Mouse (Mus musculus): ENCODE measurements at regions not wholly inside any gene's neighbourhood (a gene's known extent, or its start where the extent isn't known, plus 50 kb on each side); places are given as distances from the start of the nearest gene placed in this dataset.

DNA sequence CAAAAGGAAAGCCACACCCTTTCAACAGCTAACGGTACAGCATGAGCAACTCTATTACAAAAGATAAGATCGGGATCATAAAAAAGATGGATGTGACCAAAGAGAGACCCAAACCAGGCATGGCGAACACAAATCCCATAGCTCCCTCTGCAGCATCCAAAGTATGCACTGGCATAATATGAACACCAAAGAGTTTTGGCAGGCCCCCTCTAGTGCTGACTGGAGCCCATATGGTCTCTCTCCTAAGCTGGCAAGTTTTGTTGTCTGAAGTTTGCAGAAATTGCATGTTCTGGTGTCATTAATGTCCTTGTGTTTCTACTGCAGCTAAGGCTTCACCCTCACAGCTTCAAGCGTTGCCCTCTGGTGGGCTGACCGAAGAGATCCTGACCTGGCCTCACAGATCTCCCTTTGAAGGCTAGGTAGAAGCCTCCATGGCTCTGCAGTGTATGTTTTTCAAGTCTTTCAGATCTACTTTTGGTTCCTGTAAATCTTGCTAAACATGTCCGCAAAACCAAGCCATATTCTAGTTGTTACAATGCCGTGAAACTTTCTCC, 75.7 kb upstream of the Bcl2l14 start:
- WGBS = 90% methylated on average over 7 of the region's 7 CpGs
- Histone ChIP-seq H3K4me3 (no peak overlapping the region), H3K27ac (no peak overlapping the region), H3K36me3 (ENCODE audit: poor library complexity, severe bottlenecking) (no peaks in the 10 kb centered on the region), H3K9ac (no peak overlapping the region), H3K9me3 (replicated peaks) (no peaks in the 10 kb centered on the region), H3K27me3 (no peaks in the 10 kb centered on the region), H3K4me1 (no peaks in the 10 kb centered on the region), H3K4me2 (no peak overlapping the region)
- ATAC-seq = no peak; the same call in 1 of the 2 replicates

DNA sequence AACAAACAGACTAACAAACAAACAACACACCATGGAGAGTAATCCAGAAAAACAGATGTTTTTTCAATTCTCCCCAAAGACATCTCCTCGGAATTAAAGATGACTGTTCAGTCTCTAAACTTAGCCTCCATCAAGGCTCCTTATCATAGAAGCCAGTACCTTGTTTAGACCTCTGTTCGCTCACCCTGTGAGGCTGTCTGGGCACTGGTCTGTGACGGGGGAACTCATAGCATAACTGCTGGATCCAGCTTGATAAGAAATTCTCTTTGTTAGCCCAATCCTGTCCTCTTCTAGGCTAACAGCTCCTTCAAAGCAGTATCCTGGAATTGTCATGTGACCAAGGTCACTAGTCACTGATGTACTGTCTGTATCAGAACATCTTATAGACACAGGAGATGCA, 72.1 kb upstream of the Bcl2l14 start:
- Histone ChIP-seq H3K4me2 (no peak overlapping the region), H3K4me3 (no peak overlapping the region), H3K36me3 (ENCODE audit: poor library complexity, severe bottlenecking) (no peaks in the 10 kb centered on the region), H3K27ac (no peak overlapping the region), H3K27me3 (no peaks in the 10 kb centered on the region), H3K9me3 (replicated peaks) (no peaks in the 10 kb centered on the region), H3K9ac (no peak overlapping the region), H3K4me1 (no peaks in the 10 kb centered on the region)
- no peak for ATAC-seq
- 85% methylated on average over 3 of the region's 3 CpGs for WGBS

DNA sequence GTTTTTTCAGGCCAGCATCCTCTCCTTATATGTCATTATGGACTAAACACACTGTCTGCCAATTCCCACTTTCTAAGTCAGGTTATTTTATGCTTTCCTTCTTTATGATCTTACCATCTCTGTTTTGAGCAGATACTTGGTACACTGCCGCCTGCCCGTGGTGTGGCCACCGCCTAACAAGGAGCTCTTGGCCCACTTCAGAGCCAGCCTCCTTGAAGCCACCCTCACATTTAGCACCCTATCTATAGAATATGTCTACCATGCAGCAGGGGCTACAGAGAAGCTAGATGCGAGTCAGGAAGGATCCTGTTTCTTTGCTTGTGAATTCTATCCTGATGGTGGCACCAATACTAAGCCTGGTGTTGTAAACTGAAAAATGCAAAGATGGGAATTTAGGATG, 70.6 kb upstream of the Bcl2l14 start:
- Histone ChIP-seq H3K27ac (no peak overlapping the region), H3K4me2 (no peak overlapping the region), H3K9me3 (replicated peaks) (no peaks in the 10 kb centered on the region), H3K9ac (no peak overlapping the region), H3K4me1 (peaks cover 10% of the 10 kb centered on the region; the same call in 1 of the 2 replicates), H3K4me3 (no peak overlapping the region), H3K27me3 (no peaks in the 10 kb centered on the region), H3K36me3 (ENCODE audit: poor library complexity, severe bottlenecking) (no peaks in the 10 kb centered on the region)
- no peak for ATAC-seq
- 96% methylated on average over 4 of the region's 4 CpGs for WGBS

- Histone ChIP-seq H3K27ac (no peak overlapping the region), H3K9ac (no peak overlapping the region), H3K36me3 (ENCODE audit: poor library complexity, severe bottlenecking) (no peaks in the 10 kb centered on the region), H3K27me3 (no peaks in the 10 kb centered on the region), H3K4me3 (no peak overlapping the region), H3K4me1 (peaks cover 10% of the 10 kb centered on the region; the same call in 1 of the 2 replicates), H3K9me3 (replicated peaks) (no peaks in the 10 kb centered on the region), H3K4me2 (no peak overlapping the region)
- no peak for ATAC-seq
- 40% methylated on average over 10 of the region's 10 CpGs for WGBS
Measured at GRCm38 (mm10) chr6:134329550-134330299, 66.4 kb upstream of the Bcl2l14 start.

- Histone ChIP-seq H3K36me3 (ENCODE audit: poor library complexity, severe bottlenecking) (no peaks in the 10 kb centered on the region), H3K27ac (no peak overlapping the region), H3K4me3 (no peak overlapping the region), H3K4me1 (peaks cover 10% of the 10 kb centered on the region; the same call in 1 of the 2 replicates), H3K9me3 (replicated peaks) (no peaks in the 10 kb centered on the region), H3K4me2 (no peak overlapping the region), H3K9ac (no peak overlapping the region), H3K27me3 (no peaks in the 10 kb centered on the region)
- ATAC-seq = no peak
- 96% methylated on average over 4 of the region's 4 CpGs for WGBS
Measured at GRCm38 (mm10) chr6:134330300-134330640, 65.8 kb upstream of the Bcl2l14 start.

DNA sequence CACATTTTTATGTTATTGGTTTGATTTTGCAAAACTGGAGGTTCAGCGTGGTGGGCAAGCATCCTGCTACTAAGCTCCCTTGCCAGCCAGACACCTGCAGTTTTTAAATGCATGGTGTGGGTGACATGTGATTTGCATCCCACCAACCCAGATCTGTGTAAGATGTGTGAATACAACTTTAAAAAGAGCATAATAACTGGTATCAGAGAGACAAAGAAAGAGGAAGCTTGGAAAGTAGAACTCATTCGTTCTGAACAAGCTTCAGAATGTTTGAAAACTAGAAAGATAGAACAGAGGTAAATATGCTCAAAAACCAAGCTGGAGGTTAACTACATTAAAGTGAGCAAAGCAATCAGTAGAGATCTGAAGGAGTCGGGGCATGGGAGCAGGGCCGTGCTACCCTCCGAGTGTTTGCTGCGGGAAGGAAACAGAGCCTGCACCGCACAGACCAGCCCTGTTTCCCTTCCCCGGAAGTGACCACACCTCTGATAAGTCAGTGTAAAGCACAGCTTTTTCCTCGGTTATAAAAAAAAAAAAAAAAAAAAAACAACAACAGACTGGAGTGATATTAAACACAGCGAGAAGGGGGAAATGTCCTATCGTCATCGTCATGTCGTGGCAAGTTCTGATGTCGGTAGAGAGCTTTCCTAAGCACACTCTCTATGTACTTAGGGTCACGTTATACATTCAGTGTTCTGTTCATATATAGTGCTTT, 63.2 kb upstream of the Bcl2l14 start:
- H3K4me2 ChIP-seq = no peak overlapping the region
- WGBS = 83% methylated on average over 15 of the region's 15 CpGs
- no peaks in the 10 kb centered on the region for H3K36me3 ChIP-seq (ENCODE audit: poor library complexity, severe bottlenecking)
- H3K9me3 ChIP-seq (replicated peaks) = no peaks in the 10 kb centered on the region
- no peak for ATAC-seq
- H3K27ac ChIP-seq = no peak overlapping the region
- no peak overlapping the region for H3K9ac ChIP-seq
- no peaks in the 10 kb centered on the region for H3K27me3 ChIP-seq
- H3K4me1 ChIP-seq = peaks cover 10% of the 10 kb centered on the region; the same call in 1 of the 2 replicates
- no peak overlapping the region for H3K4me3 ChIP-seq

GRCm38 (mm10) chr6:134335711-134336110, 60.4 kb upstream of the Bcl2l14 start:
- WGBS = 60% methylated on average over 4 of the region's 4 CpGs
- Histone ChIP-seq H3K4me2 (no peak overlapping the region), H3K9me3 (replicated peaks) (no peaks in the 10 kb centered on the region), H3K27ac (no peak overlapping the region), H3K4me3 (no peak overlapping the region), H3K4me1 (no peaks in the 10 kb centered on the region), H3K27me3 (no peaks in the 10 kb centered on the region), H3K9ac (no peak overlapping the region), H3K36me3 (ENCODE audit: poor library complexity, severe bottlenecking) (no peaks in the 10 kb centered on the region)
- peak; percentile 45; the same call in 1 of the 2 replicates for ATAC-seq

DNA sequence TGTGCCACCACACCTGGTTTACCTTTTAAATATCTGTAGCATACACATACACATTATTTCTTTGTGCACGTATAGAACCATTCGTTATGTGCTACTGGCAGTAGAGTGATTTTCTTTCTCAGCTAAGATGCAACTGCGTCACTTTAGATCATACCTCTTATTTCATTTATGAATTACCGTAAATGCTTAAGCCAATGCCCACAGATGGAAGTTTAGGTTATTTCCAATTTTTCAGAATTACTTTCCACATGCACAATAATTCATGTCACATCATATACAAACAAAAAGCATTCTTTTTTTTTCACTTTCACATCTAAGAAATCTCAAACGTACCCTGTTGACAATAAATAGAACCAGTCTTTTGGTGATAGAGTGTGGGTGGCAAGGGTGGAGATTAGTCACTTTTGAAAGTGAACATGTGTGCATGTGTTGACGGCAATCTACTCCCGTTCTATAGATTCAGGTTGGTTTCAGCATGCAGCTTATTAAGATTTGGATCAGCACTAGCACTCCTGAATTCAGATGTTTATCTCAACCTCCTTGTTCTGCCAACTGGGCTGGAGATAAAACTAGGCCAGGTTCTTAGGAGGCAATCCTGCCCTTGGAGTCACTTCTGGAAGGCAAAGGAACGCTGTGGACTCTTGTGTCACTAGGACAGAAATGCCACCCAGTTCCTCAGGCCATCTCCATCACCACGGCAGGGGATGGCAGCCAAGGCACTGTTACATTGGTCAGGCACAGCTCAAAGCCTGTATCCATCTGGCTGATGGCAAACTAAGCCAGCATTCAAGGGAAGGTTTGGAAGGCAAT, 53.1 kb upstream of the Bcl2l14 start:
- Histone ChIP-seq H3K36me3 (ENCODE audit: poor library complexity, severe bottlenecking) (no peaks in the 10 kb centered on the region), H3K27me3 (no peaks in the 10 kb centered on the region), H3K4me3 (no peak overlapping the region), H3K9me3 (replicated peaks) (no peaks in the 10 kb centered on the region), H3K4me1 (no peaks in the 10 kb centered on the region), H3K27ac (no peak overlapping the region), H3K9ac (no peak overlapping the region), H3K4me2 (no peak overlapping the region)
- ATAC-seq = no peak
- 94% methylated on average over 9 of the region's 9 CpGs for WGBS

DNA sequence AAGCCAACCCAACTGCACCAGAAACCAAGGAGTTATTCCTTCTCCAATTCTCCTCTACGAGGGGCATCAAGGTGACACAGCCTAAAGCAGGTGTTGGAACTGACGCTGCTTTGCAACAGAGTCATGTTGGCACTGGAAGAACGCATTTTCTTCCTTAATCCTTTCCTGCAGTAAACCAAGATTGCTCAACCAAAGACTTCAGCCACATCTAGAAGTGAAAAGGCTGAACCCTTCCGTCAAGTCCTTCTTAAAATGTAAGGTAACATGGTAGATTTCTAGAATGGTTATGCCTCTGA, 52.6 kb upstream of the Bcl2l14 start:
- ATAC-seq = no peak

More for the DNA sequence above, 52.6 kb upstream of the Bcl2l14 start:
- Histone ChIP-seq H3K27ac (no peak overlapping the region), H3K9me3 (replicated peaks) (no peaks in the 10 kb centered on the region), H3K36me3 (ENCODE audit: poor library complexity, severe bottlenecking) (no peaks in the 10 kb centered on the region), H3K27me3 (no peaks in the 10 kb centered on the region), H3K9ac (no peak overlapping the region), H3K4me3 (no peak overlapping the region), H3K4me2 (no peak overlapping the region), H3K4me1 (no peaks in the 10 kb centered on the region)
- 90% methylated on average over 4 of the region's 4 CpGs for WGBS

All from forebrain, embryonic 13.5 days (tissue).